ENCODE assay signal across 8 mouse cellular contexts in genomic region chr6:124904991-124905860, GRCm38 (mm10). TPM values are rescaled to one million over a fixed set of nuclear protein-coding genes. Genes with fewer than 3 reads are reported as not detected.
DNase-seq lines count a peak whose midpoint lies in the region; ATAC-seq and TF ChIP-seq lines count a peak whose summit lies in the region.

No protein-coding gene starts in this region.

- no peak for TF ChIP-seq CTCF in lung, embryonic 14.5 days (IDR thresholded peaks at IDR 0.05; ENCODE audit: low read depth)
- no peak for TF ChIP-seq CTCF in lung, adult 2 months (IDR thresholded peaks at IDR 0.05; ENCODE audit: insufficient read depth, low read length)

- peaks cover 14% of the 10 kb centered on the region for H3K4me1 ChIP-seq in lung, embryonic 14.5 days (ENCODE audit: insufficient read depth)
- H3K4me1 ChIP-seq in lung, adult 2 months (ENCODE audit: control insufficient read depth, insufficient read depth, low read length) = peaks cover 3% of the 10 kb centered on the region
- H3K4me1 ChIP-seq in limb, embryonic 12.5 days (replicated peaks) = peaks cover 20% of the 10 kb centered on the region
- peaks cover 14% of the 10 kb centered on the region for H3K4me1 ChIP-seq in stomach, embryonic 15.5 days

- H3K27me3 ChIP-seq in lung, embryonic 14.5 days (ENCODE audit: insufficient read depth, low read length) = peaks cover 7% of the 10 kb centered on the region; the same call in 1 of the 2 replicates
- H3K27me3 ChIP-seq in limb, embryonic 12.5 days = peaks cover 19% of the 10 kb centered on the region
- H3K27me3 ChIP-seq in stomach, embryonic 15.5 days (replicated peaks) = 0 out of 2 replicates have a peak, but pooled peaks cover 7% of the 10 kb centered on the region

- peak overlapping the region; percentile 50 for H3K4me3 ChIP-seq in lung, embryonic 14.5 days (ENCODE audit: low read depth, low read length)
- H3K4me3 ChIP-seq in lung, adult 2 months (replicated peaks; ENCODE audit: extremely low read depth, low read depth, low read length) = no peak overlapping the region
- peak overlapping the region; percentile 48 for H3K4me3 ChIP-seq in limb, embryonic 12.5 days (replicated peaks)
- H3K4me3 ChIP-seq in stomach, embryonic 15.5 days (replicated peaks) = peak overlapping the region; percentile 55; the same call in 1 of the 2 replicates

- H3K36me3 ChIP-seq in lung, embryonic 14.5 days (ENCODE audit: insufficient read depth) = no peaks in the 10 kb centered on the region
- H3K36me3 ChIP-seq in limb, embryonic 12.5 days = no peaks in the 10 kb centered on the region
- H3K36me3 ChIP-seq in stomach, embryonic 15.5 days = no peaks in the 10 kb centered on the region

- peak overlapping the region; percentile 75 for H3K9ac ChIP-seq in lung, embryonic 14.5 days
- H3K9ac ChIP-seq in limb, embryonic 12.5 days (replicated peaks) = peak overlapping the region; percentile 80; the same call in 1 of the 2 replicates
- H3K9ac ChIP-seq in stomach, embryonic 15.5 days = no peak overlapping the region

- H3K4me2 ChIP-seq in lung, embryonic 14.5 days = peak overlapping the region; percentile 93
- H3K4me2 ChIP-seq in limb, embryonic 12.5 days = peak overlapping the region; percentile 69
- H3K4me2 ChIP-seq in stomach, embryonic 15.5 days = peak overlapping the region; percentile 88

- WGBS in lung, embryonic 14.5 days = 29% methylated on average over 16 of the region's 16 CpGs
- 48% methylated on average over 15 of the region's 16 CpGs for WGBS in lung, adult 2 months
- 36% methylated on average over 15 of the region's 16 CpGs for WGBS in limb, embryonic 12.5 days
- 42% methylated on average over 15 of the region's 16 CpGs for WGBS in stomach, embryonic 15.5 days

- 0 out of 2 replicates have a peak, but pooled peaks have one; percentile 3 for ATAC-seq in lung, embryonic 14.5 days (ENCODE audit: insufficient read depth)
- ATAC-seq in limb, embryonic 12.5 days (ENCODE audit: insufficient number of reproducible peaks, insufficient read depth, low FRiP score, low TSS enrichment, low read depth) = no peak
- ATAC-seq in stomach, embryonic 15.5 days (ENCODE audit: insufficient read depth, low FRiP score, low read depth) = no peak
- no peak for ATAC-seq in erythroid progenitor cell, adult 5-6 weeks (replicated peaks; ENCODE audit: low FRiP score, poor library complexity, severe bottlenecking)

- peak overlapping the region; percentile 98 for H3K27ac ChIP-seq in lung, embryonic 14.5 days (ENCODE audit: low read depth)
- H3K27ac ChIP-seq in limb, embryonic 12.5 days = peak overlapping the region; percentile 99
- peak overlapping the region; percentile 99 for H3K27ac ChIP-seq in stomach, embryonic 15.5 days

- peak; percentile 34 for DNase-seq in adrenal gland, postnatal 10 days
- no peak for DNase-seq in adrenal gland, postnatal 25 days
- no peak for DNase-seq in lung, embryonic 14.5 days
- no peak for DNase-seq in lung, adult 2 months
- no peak for DNase-seq in right cerebral cortex, postnatal 25 days

- TF ChIP-seq POLR2A in lung, adult 2 months (IDR thresholded peaks at IDR 0.05; ENCODE audit: borderline replicate concordance, extremely low read depth, low read depth, low read length) = no peak

- no peaks in the 10 kb centered on the region for H3K9me3 ChIP-seq in lung, embryonic 14.5 days (ENCODE audit: low read depth, low read length)
- no peaks in the 10 kb centered on the region for H3K9me3 ChIP-seq in limb, embryonic 12.5 days
- no peaks in the 10 kb centered on the region for H3K9me3 ChIP-seq in stomach, embryonic 15.5 days

RNA-seq across cellular contexts. Expression of gene Lag3, which starts 6.3 kb away (rescaled TPM):
- total RNA-seq in adrenal gland, postnatal 10 days (2021) = 1 to 10 TPM; 1.4 to 1.8 TPM
- 1.2 and 1.4 TPM in 2 replicates for total RNA-seq in adrenal gland, postnatal 25 days (2021)
- polyA plus RNA-seq in lung, embryonic 14.5 days (2014; fragmentation: Nextera tagmentation; extraction: Ambion mirVana) = 1.4 and 2.2 TPM in 2 replicates
- 1.4 and 1.9 TPM in 2 replicates for polyA plus RNA-seq in lung, adult 2 months (2012; rRNA removed)
- polyA plus RNA-seq in limb, embryonic 12.5 days (2016; fragmentation: Nextera tagmentation; extraction: Ambion mirVana) = 2.2 TPM in 2 replicates
- polyA plus RNA-seq in stomach, embryonic 15.5 days (2015; fragmentation: Nextera tagmentation; extraction: Ambion mirVana) = 1.5 and 2.4 TPM in 2 replicates
- total RNA-seq in erythroid progenitor cell, adult 5-6 weeks (2015; ENCODE audit: low replicate concordance) = 1.8 TPM in 1 of 2 replicates, not detected in the other
- total RNA-seq in erythroid progenitor cell, adult 5-6 weeks (2017; ENCODE audit: low replicate concordance) = 0.90 TPM in 1 of 2 replicates, not detected in the other

RNA-seq across cellular contexts. Expression of gene Ptms, which starts 14.7 kb away (rescaled TPM):
- total RNA-seq in adrenal gland, postnatal 10 days (2021) = 100 to 1,000 TPM; 824 to 887 TPM
- 790 and 858 TPM in 2 replicates for total RNA-seq in adrenal gland, postnatal 25 days (2021)
- 377 and 442 TPM in 2 replicates for polyA plus RNA-seq in lung, embryonic 14.5 days (2014; fragmentation: Nextera tagmentation; extraction: Ambion mirVana)
- 1,982 and 2,310 TPM in 2 replicates for polyA plus RNA-seq in lung, adult 2 months (2012; rRNA removed)
- 325 and 346 TPM in 2 replicates for polyA plus RNA-seq in limb, embryonic 12.5 days (2016; fragmentation: Nextera tagmentation; extraction: Ambion mirVana)
- polyA plus RNA-seq in stomach, embryonic 15.5 days (2015; fragmentation: Nextera tagmentation; extraction: Ambion mirVana) = 322 and 340 TPM in 2 replicates
- total RNA-seq in erythroid progenitor cell, adult 5-6 weeks (2015; ENCODE audit: low replicate concordance) = 15.5 and 20.5 TPM in 2 replicates
- total RNA-seq in erythroid progenitor cell, adult 5-6 weeks (2017; ENCODE audit: low replicate concordance) = 7.9 and 18.6 TPM in 2 replicates

RNA-seq across cellular contexts. Expression of gene Cd4, which starts 17.2 kb away (rescaled TPM):
- 1 to 10 TPM; 3.8 to 4.0 TPM for total RNA-seq in adrenal gland, postnatal 10 days (2021)
- 0.21 TPM in 1 of 2 replicates, not detected in the other for total RNA-seq in adrenal gland, postnatal 25 days (2021)
- polyA plus RNA-seq in lung, embryonic 14.5 days (2014; fragmentation: Nextera tagmentation; extraction: Ambion mirVana) = 0.11 TPM in 1 of 2 replicates, not detected in the other
- 1.9 and 2.7 TPM in 2 replicates for polyA plus RNA-seq in lung, adult 2 months (2012; rRNA removed)
- 0.15 TPM in 1 of 2 replicates, not detected in the other for polyA plus RNA-seq in limb, embryonic 12.5 days (2016; fragmentation: Nextera tagmentation; extraction: Ambion mirVana)
- polyA plus RNA-seq in stomach, embryonic 15.5 days (2015; fragmentation: Nextera tagmentation; extraction: Ambion mirVana) = 0.41 and 0.64 TPM in 2 replicates
- 4.3 and 12.2 TPM in 2 replicates for total RNA-seq in erythroid progenitor cell, adult 5-6 weeks (2015; ENCODE audit: low replicate concordance)
- total RNA-seq in erythroid progenitor cell, adult 5-6 weeks (2017; ENCODE audit: low replicate concordance) = 5.0 and 6.8 TPM in 2 replicates

RNA-seq across cellular contexts. Expression of gene Mlf2, which starts 26.0 kb away (rescaled TPM):
- 100 to 1,000 TPM; 271 to 288 TPM for total RNA-seq in adrenal gland, postnatal 10 days (2021)
- total RNA-seq in adrenal gland, postnatal 25 days (2021) = 271 and 277 TPM in 2 replicates
- 390 and 401 TPM in 2 replicates for polyA plus RNA-seq in lung, embryonic 14.5 days (2014; fragmentation: Nextera tagmentation; extraction: Ambion mirVana)
- 313 and 336 TPM in 2 replicates for polyA plus RNA-seq in lung, adult 2 months (2012; rRNA removed)
- polyA plus RNA-seq in limb, embryonic 12.5 days (2016; fragmentation: Nextera tagmentation; extraction: Ambion mirVana) = 401 and 407 TPM in 2 replicates
- polyA plus RNA-seq in stomach, embryonic 15.5 days (2015; fragmentation: Nextera tagmentation; extraction: Ambion mirVana) = 351 and 362 TPM in 2 replicates
- 44.0 and 45.3 TPM in 2 replicates for total RNA-seq in erythroid progenitor cell, adult 5-6 weeks (2015; ENCODE audit: low replicate concordance)
- 18.5 and 42.2 TPM in 2 replicates for total RNA-seq in erythroid progenitor cell, adult 5-6 weeks (2017; ENCODE audit: low replicate concordance)

RNA-seq across cellular contexts. Expression of gene Gpr162, which starts 41.4 kb away (rescaled TPM):
- 1 to 10 TPM; 3.5 to 5.2 TPM for total RNA-seq in adrenal gland, postnatal 10 days (2021)
- total RNA-seq in adrenal gland, postnatal 25 days (2021) = 0.90 and 1.5 TPM in 2 replicates
- 0.08 and 0.30 TPM in 2 replicates for polyA plus RNA-seq in lung, embryonic 14.5 days (2014; fragmentation: Nextera tagmentation; extraction: Ambion mirVana)
- 0.27 and 0.69 TPM in 2 replicates for polyA plus RNA-seq in lung, adult 2 months (2012; rRNA removed)
- polyA plus RNA-seq in limb, embryonic 12.5 days (2016; fragmentation: Nextera tagmentation; extraction: Ambion mirVana) = 2.5 and 2.7 TPM in 2 replicates
- 1.2 and 1.3 TPM in 2 replicates for polyA plus RNA-seq in stomach, embryonic 15.5 days (2015; fragmentation: Nextera tagmentation; extraction: Ambion mirVana)
- not detected in 2 replicates for total RNA-seq in erythroid progenitor cell, adult 5-6 weeks (2015; ENCODE audit: low replicate concordance)
- not detected in 2 replicates for total RNA-seq in erythroid progenitor cell, adult 5-6 weeks (2017; ENCODE audit: low replicate concordance)
